Mouse (Mus musculus): ENCODE data around the gene Ippk. TPM values are rescaled to one million over a fixed set of nuclear protein-coding genes. Genes with fewer than 3 reads are reported as not detected.

The Ippk gene
- polyA plus RNA-seq, 1 experiment from 2014 or later = 7.3 TPM

- no peak overlapping the region for H3K4me2 ChIP-seq
- ATAC-seq (ENCODE audit: insufficient read depth) = no peak
- H3K36me3 ChIP-seq (replicated peaks) = no peaks in the 10 kb centered on the region
- no peak overlapping the region for H3K4me3 ChIP-seq (replicated peaks)
- no peak overlapping the region for H3K27ac ChIP-seq (replicated peaks)
- WGBS (ENCODE audit: insufficient replicate concordance) = 66% methylated on average over 5 of the region's 5 CpGs
- no peak overlapping the region for H3K9ac ChIP-seq
- H3K4me1 ChIP-seq (replicated peaks) = no peaks in the 10 kb centered on the region
- H3K9me3 ChIP-seq (replicated peaks) = no peaks in the 10 kb centered on the region
- H3K27me3 ChIP-seq = no peaks in the 10 kb centered on the region
These were observed 59.5 kb downstream of the Ippk start for GRCm38 (mm10) chr13:49480551-49480950.

GRCm38 (mm10) chr13:49485388-49485787 is 64.3 kb downstream of the Ippk start:
- Histone ChIP-seq H3K27me3 (no peaks in the 10 kb centered on the region), H3K4me3 (replicated peaks) (no peak overlapping the region), H3K4me2 (no peak overlapping the region), H3K9me3 (replicated peaks) (no peaks in the 10 kb centered on the region), H3K9ac (no peak overlapping the region), H3K4me1 (replicated peaks) (no peaks in the 10 kb centered on the region), H3K27ac (replicated peaks) (no peak overlapping the region), H3K36me3 (replicated peaks) (no peaks in the 10 kb centered on the region)
- ATAC-seq (ENCODE audit: insufficient read depth) = no peak
- 82% methylated on average over 5 of the region's 5 CpGs for WGBS (ENCODE audit: insufficient replicate concordance)

GRCm38 (mm10) chr13:49492376-49493368 is 71.6 kb downstream of the Ippk start, which contains the start of gene Tes3-ps:
TSS of gene Tes3-ps (plus strand) at chr13:49493318.
- no peak for ATAC-seq (ENCODE audit: insufficient read depth)
- no peaks in the 10 kb centered on the region for H3K9me3 ChIP-seq (replicated peaks)
- no peaks in the 10 kb centered on the region for H3K36me3 ChIP-seq (replicated peaks)
- no peak within 1 kb of the TSS for H3K27ac ChIP-seq (replicated peaks)
- no peak within 1 kb of the TSS for H3K4me3 ChIP-seq (replicated peaks)
- H3K4me1 ChIP-seq (replicated peaks) = no peaks in the 10 kb centered on the region
- H3K9ac ChIP-seq = no peak within 1 kb of the TSS
- 51% methylated on average over 6 of the region's 6 CpGs for WGBS (ENCODE audit: insufficient replicate concordance)
- no peaks in the 10 kb centered on the region for H3K27me3 ChIP-seq
- H3K4me2 ChIP-seq = no peak within 1 kb of the TSS

GRCm38 (mm10) chr13:49504510-49504909 is 83.5 kb downstream of the Ippk start, which contains the start of gene Ecm2:
TSS of gene Ecm2 (plus strand) at chr13:49504810.
- Histone ChIP-seq H3K27me3 (no peaks in the 10 kb centered on the region), H3K9me3 (replicated peaks) (no peaks in the 10 kb centered on the region), H3K9ac (no peak within 1 kb of the TSS), H3K36me3 (replicated peaks) (no peaks in the 10 kb centered on the region), H3K27ac (replicated peaks) (no peak within 1 kb of the TSS), H3K4me1 (replicated peaks) (no peaks in the 10 kb centered on the region), H3K4me3 (replicated peaks) (no peak within 1 kb of the TSS), H3K4me2 (no peak within 1 kb of the TSS)
- WGBS (ENCODE audit: insufficient replicate concordance) = 61% methylated on average over 4 of the region's 4 CpGs
- no peak for ATAC-seq (ENCODE audit: insufficient read depth)

GRCm38 (mm10) chr13:49505776-49506175 is 84.7 kb downstream of the Ippk start:
- no peak overlapping the region for H3K9ac ChIP-seq
- H3K9me3 ChIP-seq (replicated peaks) = no peaks in the 10 kb centered on the region
- H3K4me2 ChIP-seq = no peak overlapping the region
- 75% methylated on average over 4 of the region's 4 CpGs for WGBS (ENCODE audit: insufficient replicate concordance)
- no peaks in the 10 kb centered on the region for H3K4me1 ChIP-seq (replicated peaks)
- H3K4me3 ChIP-seq (replicated peaks) = no peak overlapping the region
- no peaks in the 10 kb centered on the region for H3K36me3 ChIP-seq (replicated peaks)
- H3K27me3 ChIP-seq = no peaks in the 10 kb centered on the region
- no peak for ATAC-seq (ENCODE audit: insufficient read depth)
- no peak overlapping the region for H3K27ac ChIP-seq (replicated peaks)

GRCm38 (mm10) chr13:49507176-49507575 is 86.1 kb downstream of the Ippk start:
- H3K36me3 ChIP-seq (replicated peaks) = no peaks in the 10 kb centered on the region
- H3K9ac ChIP-seq = no peak overlapping the region
- ATAC-seq (ENCODE audit: insufficient read depth) = no peak
- H3K4me3 ChIP-seq (replicated peaks) = no peak overlapping the region
- no peaks in the 10 kb centered on the region for H3K27me3 ChIP-seq
- no peaks in the 10 kb centered on the region for H3K9me3 ChIP-seq (replicated peaks)
- H3K4me1 ChIP-seq (replicated peaks) = no peaks in the 10 kb centered on the region
- H3K27ac ChIP-seq (replicated peaks) = no peak overlapping the region
- WGBS (ENCODE audit: insufficient replicate concordance) = 69% methylated on average over 3 of the region's 3 CpGs
- no peak overlapping the region for H3K4me2 ChIP-seq

Other genes with a start within 250 kb of the Ippk start
- gene Ninj1, start 233.8 kb upstream of the Ippk start, polyA plus RNA-seq (2015; fragmentation: Nextera tagmentation; extraction: Ambion mirVana) = 48.7 and 57.1 TPM in 2 replicates
- 15.0 and 16.7 TPM in 2 replicates for gene Card19, start 205.2 kb upstream of the Ippk start, polyA plus RNA-seq (2015; fragmentation: Nextera tagmentation; extraction: Ambion mirVana)
- 1.6 TPM in 2 replicates for gene Susd3, start 172.5 kb upstream of the Ippk start, polyA plus RNA-seq (2015; fragmentation: Nextera tagmentation; extraction: Ambion mirVana)
- gene Fgd3, start 100.9 kb upstream of the Ippk start, polyA plus RNA-seq (2015; fragmentation: Nextera tagmentation; extraction: Ambion mirVana) = 0.52 TPM in 2 replicates
- gene Bicd2, start 79.7 kb upstream of the Ippk start, polyA plus RNA-seq (2015; fragmentation: Nextera tagmentation; extraction: Ambion mirVana) = 7.5 and 8.0 TPM in 2 replicates
- gene Tes3-ps, start 72.1 kb downstream of the Ippk start, polyA plus RNA-seq (2015; fragmentation: Nextera tagmentation; extraction: Ambion mirVana) = 0.75 and 0.88 TPM in 2 replicates
- gene Ecm2, start 83.6 kb downstream of the Ippk start, polyA plus RNA-seq (2015; fragmentation: Nextera tagmentation; extraction: Ambion mirVana) = 0.24 and 0.50 TPM in 2 replicates
- gene Aspn, start 123.2 kb downstream of the Ippk start, polyA plus RNA-seq (2015; fragmentation: Nextera tagmentation; extraction: Ambion mirVana) = 2.0 and 2.2 TPM in 2 replicates
- 0.55 TPM in 2 replicates for gene Omd, start 161.2 kb downstream of the Ippk start, polyA plus RNA-seq (2015; fragmentation: Nextera tagmentation; extraction: Ambion mirVana)
- 3.7 and 4.3 TPM in 2 replicates for gene Ogn, start 186.8 kb downstream of the Ippk start, polyA plus RNA-seq (2015; fragmentation: Nextera tagmentation; extraction: Ambion mirVana)
- 17.3 and 22.7 TPM in 2 replicates for gene Cenpp, start 231.5 kb downstream of the Ippk start, polyA plus RNA-seq (2015; fragmentation: Nextera tagmentation; extraction: Ambion mirVana)
- gene Nol8, start 231.8 kb downstream of the Ippk start, polyA plus RNA-seq (2015; fragmentation: Nextera tagmentation; extraction: Ambion mirVana) = 6.2 and 7.0 TPM in 2 replicates

Data from liver, embryonic 15.5 days (tissue).